Mouse (Mus musculus) lung, adult 2 months (tissue): ENCODE data around the gene Pear1.

ENCODE experiments used
- CTCF ChIP-seq: fragments of 200-500 bp; IDR thresholded peaks from 2 replicates; pipeline ENCODE4 v1.5.1; 2011; ENCODE audit warnings: mild to moderate bottlenecking, low read length, control low read depth; ENCODE audit not compliant: insufficient read depth
- POLR2A ChIP-seq: fragments of 200-500 bp; IDR thresholded peaks from 2 replicates; pipeline ENCODE4 v1.6.1; 2011; ENCODE audit warnings: low read depth, mild to moderate bottlenecking, control low read depth, low read length, borderline replicate concordance; ENCODE audit errors: extremely low read depth

GRCm38 (mm10) chr3:87838622-87839021 lies 14.5 kb upstream of the Pear1 start:
- peak; percentile 87 for TF ChIP-seq CTCF
- TF ChIP-seq POLR2A = no peak
